Mouse (Mus musculus) brown adipose tissue, adult 24 weeks (tissue): ENCODE measurements at regions not wholly inside any gene's neighbourhood (a gene's known extent, or its start where the extent isn't known, plus 50 kb on each side); places are given as distances from the start of the nearest gene placed in this dataset.

ENCODE experiments used
- H3K27ac ChIP-seq: fragments of 200-500 bp; replicated peaks from 2 replicates; pipeline ENCODE4 v1.5.1; 2012; ENCODE audit warnings: low read depth, mild to moderate bottlenecking, low read length
- H3K4me1 ChIP-seq: fragments of 200-500 bp; 2 replicates; pipeline ENCODE4 v1.6.1; 2012; ENCODE audit warnings: low read length, mixed read lengths; ENCODE audit not compliant: control insufficient read depth, insufficient read depth, insufficient read length
- H3K4me3 ChIP-seq: fragments of 200-500 bp; 2 replicates; pipeline ENCODE4 v1.5.1; 2012; ENCODE audit warnings: low read depth, mild to moderate bottlenecking, low read length, moderate library complexity; ENCODE audit not compliant: insufficient read depth

DNA sequence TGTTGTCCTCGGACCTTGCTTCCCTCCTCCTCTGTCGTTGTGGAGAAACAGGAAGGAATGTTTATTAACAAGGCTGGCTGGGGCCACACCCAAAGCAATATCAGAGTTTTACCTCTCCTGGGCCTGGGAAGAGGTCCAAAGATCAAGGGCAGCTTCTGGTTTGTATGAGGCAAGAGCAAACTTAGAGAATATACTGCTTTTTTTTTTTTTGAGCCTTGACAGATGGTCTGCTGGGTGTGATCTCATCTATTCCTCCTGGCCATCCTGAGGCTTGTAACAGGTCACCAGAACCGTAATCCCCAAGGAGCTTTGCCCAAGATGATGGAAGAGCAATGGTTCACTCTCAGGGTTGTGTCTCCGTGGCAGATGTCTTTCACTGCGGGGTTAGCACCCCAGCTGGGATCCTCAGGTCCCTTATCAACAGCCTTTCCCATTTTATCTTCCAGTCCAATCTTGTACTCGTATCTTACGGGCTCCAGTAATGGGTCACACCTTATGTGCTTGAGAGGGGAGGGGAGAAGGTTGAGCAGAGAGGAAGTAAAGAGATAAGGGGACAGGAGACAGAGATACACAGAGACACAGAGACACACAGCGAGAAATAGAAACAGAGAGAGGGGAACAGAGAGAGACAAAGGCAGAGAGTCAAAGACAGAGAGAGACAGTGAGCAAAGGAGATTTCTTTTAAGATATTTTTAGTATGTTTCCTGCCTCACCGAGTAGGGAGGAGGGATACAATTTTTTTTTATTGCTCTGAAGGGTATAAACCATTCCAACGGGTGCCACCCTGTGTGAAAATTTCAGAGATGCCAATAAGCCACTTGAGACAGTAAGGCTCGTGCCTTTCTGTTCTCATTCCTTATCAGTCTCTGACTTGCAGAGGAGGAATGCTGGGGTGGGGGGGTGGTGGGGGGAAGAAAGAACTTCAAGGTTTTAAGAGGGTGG lies 134.6 kb upstream of the Cdkn2b start:
- H3K4me3 ChIP-seq: no peak overlapping the region
- no peaks in the 10 kb centered on the region for H3K4me1 ChIP-seq
- H3K27ac ChIP-seq: no peak overlapping the region

DNA sequence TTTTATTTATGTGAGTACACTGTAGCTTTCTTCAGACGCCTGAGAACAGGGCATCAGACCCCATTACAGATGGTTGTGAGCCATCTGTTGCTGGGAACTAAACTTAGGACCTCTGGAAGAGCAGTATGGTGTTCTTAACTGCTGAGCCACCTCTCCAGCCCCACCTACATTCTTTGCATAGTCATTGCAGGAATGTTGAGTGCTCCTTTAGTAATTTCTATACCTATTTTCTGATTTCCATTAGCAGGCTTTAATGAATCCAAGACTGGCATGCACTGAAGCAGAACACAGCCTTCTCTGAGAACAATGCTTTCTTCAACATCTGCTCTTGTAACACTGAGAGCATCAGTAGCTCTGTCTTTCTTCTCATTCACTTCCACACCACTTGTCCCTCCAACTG lies 131.7 kb upstream of the Cdkn2b start:
- no peak overlapping the region for H3K4me3 ChIP-seq
- H3K4me1 ChIP-seq: no peaks in the 10 kb centered on the region
- no peak overlapping the region for H3K27ac ChIP-seq

DNA sequence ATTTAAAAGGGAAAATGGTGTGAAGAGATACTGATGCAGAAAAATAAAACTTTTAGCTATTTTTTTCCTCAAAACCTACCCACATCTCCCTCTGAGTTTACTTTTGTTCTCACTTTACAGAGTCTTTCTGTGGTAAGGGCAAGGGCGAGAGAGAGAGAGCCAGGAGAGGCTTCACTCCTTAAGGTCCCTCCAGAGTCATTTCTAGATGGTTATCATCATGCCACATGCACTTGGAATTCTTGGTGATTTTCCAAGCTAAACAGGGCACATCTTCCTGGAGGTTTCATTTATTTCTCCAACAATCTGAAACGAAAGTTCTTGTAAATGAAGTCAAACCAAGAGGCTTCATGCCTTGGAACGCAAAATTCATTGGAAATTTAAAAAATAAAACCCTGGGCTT lies 130.0 kb upstream of the Cdkn2b start:
- Histone ChIP-seq H3K27ac (no peak overlapping the region), H3K4me1 (no peaks in the 10 kb centered on the region), H3K4me3 (no peak overlapping the region)

DNA sequence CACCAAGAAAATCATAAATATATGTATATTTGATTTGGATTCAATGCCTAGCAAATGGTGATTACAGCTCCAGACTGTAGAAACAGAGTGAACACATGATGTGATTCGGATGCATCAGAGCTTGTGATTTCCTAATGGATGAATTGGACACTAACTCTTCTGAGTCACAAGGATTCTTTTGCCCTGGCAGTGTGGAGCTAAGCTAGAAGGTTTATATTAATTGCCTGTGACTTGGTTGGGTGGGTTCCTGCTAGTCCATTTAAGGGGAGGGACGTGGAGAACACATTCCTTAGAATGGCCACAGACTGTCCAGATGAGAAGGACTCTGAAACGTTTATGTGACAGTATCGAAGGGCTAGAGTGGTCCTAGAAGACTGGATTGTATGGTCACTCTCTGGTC lies 129.5 kb upstream of the Cdkn2b start:
- Histone ChIP-seq H3K4me1 (no peaks in the 10 kb centered on the region), H3K4me3 (no peak overlapping the region), H3K27ac (no peak overlapping the region)

DNA sequence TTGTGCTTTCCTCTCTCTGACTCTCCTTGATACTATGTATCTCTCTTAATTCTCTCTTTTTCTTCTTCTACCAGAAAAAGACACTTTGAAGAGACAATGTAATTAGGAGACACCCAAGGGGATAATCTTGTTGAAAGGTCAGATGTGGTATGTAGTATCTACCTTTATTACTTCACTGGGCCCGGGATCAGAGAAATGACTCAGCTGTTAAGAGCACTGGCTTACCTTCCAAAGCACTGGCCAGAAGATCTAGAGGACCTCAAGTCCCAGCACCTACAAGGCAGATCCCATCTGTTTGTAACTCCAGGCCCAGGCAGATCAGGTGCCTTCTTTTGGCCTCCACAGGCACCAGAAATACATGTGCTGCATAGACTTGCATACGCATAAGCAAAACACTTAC lies 127.8 kb upstream of the Cdkn2b start:
- H3K27ac ChIP-seq: no peak overlapping the region
- no peak overlapping the region for H3K4me3 ChIP-seq
- H3K4me1 ChIP-seq: no peaks in the 10 kb centered on the region

DNA sequence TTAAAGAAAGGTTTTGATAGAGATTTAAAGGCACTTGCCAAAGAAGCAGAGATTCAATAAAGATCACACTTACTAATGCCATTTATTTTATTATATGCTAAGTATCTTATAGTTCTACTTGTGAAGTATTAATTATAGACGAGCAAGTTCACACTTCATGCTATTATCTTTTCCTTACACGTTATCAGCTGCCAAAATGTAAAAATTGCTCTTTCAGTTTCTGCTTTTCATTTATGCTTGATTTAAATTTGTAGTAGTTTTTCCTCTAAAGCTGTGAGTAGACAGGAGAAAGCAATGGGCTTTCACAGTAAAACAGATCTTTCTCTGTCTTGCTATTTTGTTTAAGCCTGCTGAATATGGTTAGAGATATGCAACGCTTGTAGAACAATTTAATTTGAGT lies 125.9 kb upstream of the Cdkn2b start:
- H3K4me3 ChIP-seq: no peak overlapping the region
- H3K27ac ChIP-seq: no peak overlapping the region
- H3K4me1 ChIP-seq: no peaks in the 10 kb centered on the region

DNA sequence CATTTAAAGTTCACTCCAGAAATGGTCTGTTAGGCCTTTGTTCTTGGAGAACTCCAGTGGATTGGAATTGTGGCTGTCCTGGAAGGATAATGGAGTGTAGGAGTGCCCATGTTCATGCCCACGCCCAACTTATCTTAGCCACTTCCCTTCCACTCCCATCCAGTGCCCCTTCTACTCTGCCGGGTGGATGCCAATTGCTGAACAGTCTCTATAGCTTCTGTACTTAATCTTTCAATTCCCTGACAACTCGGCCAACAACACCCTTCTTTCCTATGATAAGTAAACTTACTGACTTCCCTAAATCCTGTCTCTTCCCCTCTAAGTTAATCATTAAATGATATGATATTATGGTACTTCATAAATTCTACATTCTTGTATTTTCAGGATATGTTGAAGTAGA lies 123.3 kb upstream of the Cdkn2b start:
- Histone ChIP-seq H3K4me1 (no peaks in the 10 kb centered on the region), H3K4me3 (no peak overlapping the region), H3K27ac (no peak overlapping the region)

DNA sequence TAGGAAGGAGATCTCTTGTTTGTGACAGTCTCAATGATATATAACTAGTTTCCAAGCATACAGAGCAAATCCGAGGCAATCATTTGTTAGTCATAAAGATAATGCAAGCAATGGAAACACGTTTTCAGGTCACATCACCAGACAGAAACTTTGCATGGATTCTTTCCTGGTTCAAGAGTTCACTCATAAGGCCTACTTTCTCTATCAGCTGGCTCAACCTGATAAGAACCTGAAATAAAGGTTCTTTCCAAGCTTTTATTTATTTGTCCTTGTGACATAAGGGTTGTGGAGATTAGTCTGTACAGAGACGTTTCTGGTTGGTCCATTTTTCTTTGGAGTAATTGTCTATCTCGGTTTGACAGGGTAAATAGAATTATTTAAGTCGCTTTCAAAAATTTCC lies 122.7 kb upstream of the Cdkn2b start:
- H3K4me3 ChIP-seq: no peak overlapping the region
- no peaks in the 10 kb centered on the region for H3K4me1 ChIP-seq

DNA sequence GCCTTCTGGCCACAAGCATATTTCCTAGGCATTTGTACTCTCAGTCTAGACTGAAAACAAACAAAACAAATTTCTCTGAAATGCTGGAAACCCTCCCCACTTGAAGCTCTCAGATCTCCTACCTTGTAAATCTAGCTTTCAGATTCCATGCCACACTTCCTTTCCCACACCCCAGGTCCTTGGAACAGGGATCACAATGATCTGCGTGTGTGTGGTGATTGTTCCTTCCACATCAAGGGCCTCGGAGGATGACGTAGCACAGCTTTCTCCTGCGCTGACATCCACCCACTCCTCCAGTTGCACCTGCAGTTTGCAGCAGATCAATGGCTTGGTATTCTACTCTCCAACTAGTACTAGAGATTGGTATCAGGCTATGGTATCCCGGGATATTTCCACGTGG lies 120.7 kb upstream of the Cdkn2b start:
- no peak overlapping the region for H3K4me3 ChIP-seq
- H3K4me1 ChIP-seq: no peaks in the 10 kb centered on the region
- H3K27ac ChIP-seq: no peak overlapping the region

More for the DNA sequence above, 122.7 kb upstream of the Cdkn2b start:
- H3K27ac ChIP-seq: no peak overlapping the region

DNA sequence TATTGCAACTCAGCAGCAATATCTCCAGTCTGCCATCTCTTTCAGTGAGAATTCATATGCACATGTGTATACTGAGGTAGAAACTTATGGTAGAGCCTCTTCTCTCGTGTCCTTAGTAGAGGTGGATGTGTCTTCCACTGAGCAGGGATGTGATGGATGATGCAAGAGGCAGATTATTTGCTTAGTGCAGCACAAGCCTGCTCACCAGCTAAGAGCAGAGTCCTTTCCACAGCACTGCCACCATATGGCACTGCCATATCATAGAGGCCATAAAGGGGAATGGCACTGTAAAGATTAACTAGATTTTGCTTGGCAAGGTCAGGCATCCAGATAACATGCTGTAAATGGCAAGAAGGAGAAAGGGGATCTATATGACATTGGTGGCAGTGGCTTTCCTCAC lies 117.6 kb upstream of the Cdkn2b start:
- Histone ChIP-seq H3K27ac (no peak overlapping the region), H3K4me1 (no peaks in the 10 kb centered on the region), H3K4me3 (no peak overlapping the region)

DNA sequence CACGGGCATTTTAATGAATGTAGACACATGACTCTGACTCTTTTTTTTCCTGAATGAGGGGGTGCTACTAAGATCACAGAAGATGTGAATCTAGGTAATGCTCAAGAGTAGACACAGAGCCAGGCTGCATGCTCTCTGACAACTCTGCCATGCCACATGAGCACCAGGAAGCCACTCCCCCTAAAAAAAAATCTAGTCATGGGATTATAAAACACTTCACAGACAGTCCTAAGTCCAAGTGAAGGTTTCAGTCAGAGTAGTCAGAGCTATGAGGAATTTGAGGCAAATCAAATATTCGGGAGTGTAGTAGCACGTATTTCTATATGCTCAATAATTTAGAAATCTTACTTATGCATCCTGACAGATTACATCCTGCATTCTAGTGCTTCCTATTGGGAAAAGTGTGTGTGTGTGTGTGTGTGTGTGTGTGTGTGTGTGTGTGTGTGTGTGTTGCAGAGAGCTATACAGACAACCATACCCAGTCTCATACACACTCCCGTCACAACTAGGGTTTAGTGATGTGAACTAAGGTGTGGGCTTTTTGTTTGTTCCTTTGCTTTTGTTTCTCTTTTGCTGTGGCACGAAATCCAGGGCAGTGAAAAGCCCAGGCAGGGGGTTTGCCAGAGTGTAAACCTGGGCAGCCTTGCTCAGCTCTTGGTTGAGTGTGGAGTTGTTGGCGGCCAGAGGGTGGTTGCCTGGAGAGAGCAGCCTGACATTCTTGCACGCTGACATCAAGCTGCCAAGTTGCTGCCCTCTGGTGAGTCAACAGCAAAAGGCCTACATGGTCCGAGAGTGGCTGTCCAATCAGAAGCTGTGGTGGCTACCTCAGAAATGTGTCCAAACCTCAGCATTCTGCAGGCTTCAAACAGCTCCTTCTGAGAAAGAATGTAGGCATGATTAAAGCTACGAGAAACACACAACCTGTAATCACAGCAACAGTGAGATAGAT lies 116.8 kb upstream of the Cdkn2b start:
- H3K27ac ChIP-seq: no peak overlapping the region
- H3K4me1 ChIP-seq: no peaks in the 10 kb centered on the region
- no peak overlapping the region for H3K4me3 ChIP-seq

DNA sequence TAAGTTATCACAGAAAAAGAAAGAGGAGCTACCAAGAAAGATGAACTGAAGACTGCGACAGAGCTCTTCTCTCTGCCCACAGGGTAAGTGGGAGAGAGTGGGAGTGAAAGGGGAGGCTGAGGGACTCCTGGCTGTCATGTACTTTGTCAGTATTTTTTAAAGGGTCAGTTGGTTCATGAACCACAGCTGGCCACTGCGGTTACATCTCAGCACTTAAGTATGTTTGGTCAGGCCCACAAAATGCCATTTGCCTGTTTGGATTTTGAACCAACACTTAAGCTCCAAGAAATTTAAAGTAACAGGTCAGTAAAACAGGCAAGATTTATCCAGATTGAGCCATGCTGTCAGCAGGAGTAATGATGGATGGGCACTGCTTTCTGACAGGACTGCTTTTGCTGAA lies 115.1 kb upstream of the Cdkn2b start:
- no peak overlapping the region for H3K4me3 ChIP-seq
- H3K4me1 ChIP-seq: no peaks in the 10 kb centered on the region
- H3K27ac ChIP-seq: no peak overlapping the region

DNA sequence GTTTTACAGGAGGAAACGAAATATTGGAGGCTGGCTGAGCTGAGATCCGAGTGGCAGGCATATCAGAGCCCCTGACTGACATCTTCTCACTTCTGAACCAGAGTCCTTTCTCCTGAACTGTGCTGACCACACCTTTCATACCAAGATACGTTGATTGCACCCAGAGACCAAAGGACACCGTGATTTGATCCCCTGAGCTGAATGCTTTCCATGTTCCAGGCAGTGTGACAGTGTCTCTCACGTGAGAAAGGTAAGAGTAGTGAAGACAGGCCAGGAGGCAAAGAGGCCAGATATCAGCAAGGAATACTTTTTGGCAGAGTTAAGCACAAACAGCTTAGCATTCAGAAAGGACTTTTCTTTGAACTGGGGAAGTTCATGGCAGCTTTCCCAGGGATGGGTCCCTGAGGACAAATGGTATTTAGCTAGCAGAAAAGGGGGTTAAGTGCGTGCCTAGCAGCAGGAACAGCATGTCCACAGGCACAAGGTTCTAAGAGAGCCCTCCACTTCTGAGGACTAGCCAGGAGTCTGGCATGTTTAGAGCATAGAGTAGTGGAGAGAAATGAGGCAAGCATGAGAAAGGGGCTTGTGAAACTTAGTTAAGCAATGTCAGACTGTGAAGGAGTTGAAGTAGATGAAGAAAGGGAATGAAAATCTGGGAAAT lies 111.0 kb upstream of the Cdkn2b start:
- no peak overlapping the region for H3K27ac ChIP-seq
- H3K4me1 ChIP-seq: no peaks in the 10 kb centered on the region
- no peak overlapping the region for H3K4me3 ChIP-seq

DNA sequence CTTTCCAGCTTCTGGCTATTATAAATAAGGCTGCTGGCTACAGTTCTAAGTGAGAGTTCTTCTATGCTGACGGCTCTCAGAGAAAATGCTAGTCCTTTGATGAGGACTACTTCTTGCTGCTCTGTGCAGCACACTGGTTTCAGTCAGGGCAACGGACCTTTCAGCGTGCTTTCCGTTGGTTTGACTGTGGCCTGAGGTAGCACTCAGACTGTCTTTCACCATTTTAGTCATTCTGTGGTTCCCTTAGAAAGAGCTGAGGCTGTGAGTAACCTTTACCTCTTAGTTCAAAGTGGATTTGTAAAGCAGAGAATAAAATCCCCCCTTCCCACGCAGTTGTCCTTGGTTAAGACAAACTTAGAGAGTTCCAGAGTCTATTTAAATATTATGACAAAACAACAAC lies 110.0 kb upstream of the Cdkn2b start:
- H3K4me3 ChIP-seq: no peak overlapping the region
- H3K4me1 ChIP-seq: no peaks in the 10 kb centered on the region
- no peak overlapping the region for H3K27ac ChIP-seq

DNA sequence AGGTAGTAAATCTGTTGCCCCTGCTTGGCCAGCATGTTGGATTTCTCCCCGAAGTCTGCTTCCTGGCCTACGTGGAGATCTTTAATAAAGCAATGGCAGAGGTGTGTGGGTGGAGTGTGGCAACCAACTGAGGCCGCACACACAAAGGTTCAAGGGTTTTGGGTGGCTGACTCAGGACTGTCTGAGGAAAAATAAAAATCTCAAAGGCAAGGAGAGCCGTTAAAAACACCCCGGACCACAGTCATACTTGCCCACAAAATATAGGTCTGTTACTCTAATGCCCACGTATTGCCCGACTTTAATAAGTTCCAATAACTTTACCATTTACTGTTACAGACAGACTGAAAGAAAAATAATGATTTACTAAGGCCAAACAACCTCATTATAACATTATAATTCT lies 108.7 kb upstream of the Cdkn2b start:
- Histone ChIP-seq H3K27ac (no peak overlapping the region), H3K4me1 (no peaks in the 10 kb centered on the region), H3K4me3 (no peak overlapping the region)
